Mouse (Mus musculus) CH12.LX (cell line): ENCODE measurements around the gene Olfr222. TPM values are rescaled to one million over a fixed set of nuclear protein-coding genes. Genes with fewer than 3 reads are reported as not detected.
A peak's percentile ranks its signal among the peaks of the same experiment; 100 is the strongest.

Experiments used
- DNase-seq: peaks from one replicate; pipeline ENCODE4 v3.0.0-alpha.2; 2013; ENCODE audit errors: extremely low read depth
- H3K27ac ChIP-seq: 2 replicates; pipeline ENCODE4 v1.5.1; 2012; ENCODE audit warnings: low read depth, mild to moderate bottlenecking, control low read depth, moderate library complexity; ENCODE audit not compliant: insufficient read depth
- H3K27me3 ChIP-seq: replicated peaks from 2 replicates; pipeline ENCODE3; 2012; ENCODE audit warnings: inconsistent platforms
- H3K36me3 ChIP-seq, 2 experiments: replicated peaks in 1 of 2; 2 replicates each; pipeline versions ENCODE3 to v1.6.1; 2012; ENCODE audit warnings: inconsistent platforms in 1 of 2, low read length in 1 of 2, mild to moderate bottlenecking in 1 of 2, mixed read lengths in 1 of 2, moderate library complexity in 1 of 2; ENCODE audit not compliant: control insufficient read depth in 1 of 2, insufficient read depth in 1 of 2
- H3K4me1 ChIP-seq, 2 experiments: 2 replicates each; pipeline ENCODE4 v1.6.1; 2012; ENCODE audit warnings: inconsistent platforms in 1 of 2, moderate library complexity in 1 of 2; ENCODE audit not compliant: insufficient read depth in 2 of 2, control insufficient read depth in 1 of 2
- H3K4me2 ChIP-seq: 2 replicates; pipeline ENCODE4 v1.6.1; 2012; ENCODE audit warnings: low read depth, mild to moderate bottlenecking, control low read depth; ENCODE audit not compliant: poor library complexity, insufficient read depth, severe bottlenecking
- H3K4me3 ChIP-seq, 3 experiments: fragments of 150-350 bp in 1 of 3; sonication (generic) in 1 of 3; replicated peaks in 1 of 3; 2 replicates each; pipeline versions ENCODE3 to v1.5.1; 2011 to 2012; ENCODE audit warnings: low read depth in 2 of 3, low read length in 2 of 3, mild to moderate bottlenecking in 2 of 3, moderate library complexity in 2 of 3, control low read depth in 1 of 3, improper control_type of control experiment in 1 of 3, inconsistent platforms in 1 of 3, mixed read lengths in 1 of 3; ENCODE audit not compliant: poor library complexity in 1 of 3
- H3K79me2 ChIP-seq: replicated peaks from 2 replicates; pipeline ENCODE4 v1.6.1; 2012; ENCODE audit warnings: mild to moderate bottlenecking, moderate library complexity; ENCODE audit not compliant: control insufficient read depth, poor library complexity, insufficient read depth, severe bottlenecking; ENCODE audit errors: extremely low read depth
- H3K9ac ChIP-seq: 2 replicates; pipeline ENCODE4 v1.6.1; 2012; ENCODE audit warnings: low read depth, mild to moderate bottlenecking, control low read depth, moderate library complexity; ENCODE audit not compliant: insufficient read depth
- H3K9me3 ChIP-seq: replicated peaks from 2 replicates; pipeline ENCODE3; 2012; ENCODE audit warnings: low read length, inconsistent platforms, mixed read lengths
- BHLHE40 ChIP-seq: IDR thresholded peaks from 2 replicates; pipeline ENCODE4 v1.6.1; 2011; ENCODE audit warnings: mild to moderate bottlenecking, low read depth, low read length, improper control_type of control experiment
- CHD1 ChIP-seq: IDR thresholded peaks from 2 replicates; pipeline ENCODE4 v1.6.1; 2012; ENCODE audit warnings: low read depth, low read length, improper control_type of control experiment, inconsistent platforms
- CHD2 ChIP-seq: IDR thresholded peaks from 2 replicates; pipeline ENCODE4 v1.6.1; 2011; ENCODE audit warnings: low read length, improper control_type of control experiment
- E2F4 ChIP-seq: IDR thresholded peaks from 2 replicates; pipeline ENCODE4 v1.6.1; 2011; ENCODE audit warnings: low read depth, low read length, improper control_type of control experiment; ENCODE audit not compliant: insufficient replicate concordance
- ELF1 ChIP-seq: IDR thresholded peaks from 2 replicates; pipeline ENCODE4 v1.6.1; 2014; ENCODE audit warnings: low read depth, mild to moderate bottlenecking, inconsistent platforms, low read length, improper control_type of control experiment
- EP300 ChIP-seq: IDR thresholded peaks from 2 replicates; pipeline ENCODE4 v1.6.1; 2011; ENCODE audit warnings: low read length, improper control_type of control experiment
- ETS1 ChIP-seq: conservative IDR thresholded peaks from 2 replicates; pipeline ENCODE4 v1.6.1; 2012; ENCODE audit warnings: low read depth, mild to moderate bottlenecking, inconsistent platforms, low read length, improper control_type of control experiment, moderate library complexity
- GABPA ChIP-seq: IDR thresholded peaks from 2 replicates; pipeline ENCODE4 v1.6.1; 2012; ENCODE audit warnings: low read depth, low read length, improper control_type of control experiment, inconsistent platforms; ENCODE audit not compliant: insufficient replicate concordance
- HCFC1 ChIP-seq: IDR thresholded peaks from 2 replicates; pipeline ENCODE4 v1.6.1; 2012; ENCODE audit warnings: low read depth, mild to moderate bottlenecking, inconsistent platforms, low read length, improper control_type of control experiment
- JUN ChIP-seq: IDR thresholded peaks from 2 replicates; pipeline ENCODE4 v1.6.1; 2011; ENCODE audit warnings: low read depth, mild to moderate bottlenecking, low read length, improper control_type of control experiment, moderate library complexity; ENCODE audit not compliant: insufficient read depth
- JUND ChIP-seq: conservative IDR thresholded peaks from 2 replicates; pipeline ENCODE4 v1.6.1; 2011; ENCODE audit warnings: low read depth, low read length, improper control_type of control experiment
- MAFK ChIP-seq: IDR thresholded peaks from 2 replicates; pipeline ENCODE4 v1.6.1; 2011; ENCODE audit warnings: low read length, improper control_type of control experiment; ENCODE audit not compliant: insufficient replicate concordance
- MAZ ChIP-seq: IDR thresholded peaks from 2 replicates; pipeline ENCODE4 v1.6.1; 2012; ENCODE audit warnings: low read depth, mild to moderate bottlenecking, inconsistent platforms, low read length, improper control_type of control experiment, moderate library complexity
- MYC ChIP-seq: IDR thresholded peaks from 2 replicates; pipeline ENCODE4 v1.6.1; 2011; ENCODE audit warnings: low read depth, mild to moderate bottlenecking, improper control_type of control experiment, low read length
- PAX5 ChIP-seq: IDR thresholded peaks from 2 replicates; pipeline ENCODE4 v1.6.1; 2012; ENCODE audit warnings: low read length, inconsistent platforms, mixed read lengths
- POLR2AphosphoS2 ChIP-seq: IDR thresholded peaks from 2 replicates; pipeline ENCODE4 v1.6.1; 2011; ENCODE audit warnings: low read depth, low read length, improper control_type of control experiment
- RCOR1 ChIP-seq: conservative IDR thresholded peaks from 2 replicates; pipeline ENCODE4 v1.6.1; 2012; ENCODE audit warnings: low read depth, mild to moderate bottlenecking, inconsistent platforms, low read length, improper control_type of control experiment
- SIN3A ChIP-seq: IDR thresholded peaks from 2 replicates; pipeline ENCODE4 v1.6.1; 2012; ENCODE audit warnings: low read length, improper control_type of control experiment, inconsistent platforms
- USF1 ChIP-seq: IDR thresholded peaks from 2 replicates; pipeline ENCODE4 v1.6.1; 2014; ENCODE audit warnings: low read depth, mild to moderate bottlenecking, inconsistent platforms, low read length, improper control_type of control experiment
- USF2 ChIP-seq: conservative IDR thresholded peaks from 2 replicates; pipeline ENCODE4 v1.6.1; 2011; ENCODE audit warnings: low read depth, low read length, improper control_type of control experiment
- ZKSCAN1 ChIP-seq: IDR thresholded peaks from 2 replicates; pipeline ENCODE4 v1.6.1; 2012; ENCODE audit warnings: low read depth, inconsistent platforms, low read length, improper control_type of control experiment, borderline replicate concordance
- ZMIZ1 ChIP-seq: IDR thresholded peaks from 2 replicates; pipeline ENCODE4 v1.6.1; 2012; ENCODE audit warnings: low read depth, mild to moderate bottlenecking, inconsistent platforms, low read length, improper control_type of control experiment
- dilution Hi-C: fragments of 300-500 bp; cut with MboI; formaldehyde crosslinking; loops from 2 replicates; pipeline ENCODE4 v1.14.3; 2020; ENCODE audit warnings: low sequenced_read_pairs; ENCODE audit not compliant: extremely low pct_unique_long_range_greater_than_20kb, extremely low pct_ligation_motif_present
- in situ Hi-C: fragments of 300-500 bp; cut with MboI; formaldehyde crosslinking; loops from 3 replicates; pipeline ENCODE4 v1.14.3; 2019; ENCODE audit warnings: low sequenced_read_pairs, low pct_ligation_motif_present, low pct_unique_long_range_greater_than_20kb, mixed read lengths
- polyA plus RNA-seq: library from polyadenylated mRNA; unstranded; fragments of >175 nt; gene quantifications from 2 replicates; pipeline ENCODE4 v1.2.1, GENCODE M21; 2012; ENCODE audit warnings: low read depth; ENCODE audit not compliant: insufficient read length
- total RNA-seq, 2 experiments: library from RNA; depleted of rRNA; stranded (reverse); fragments of 300-350 nt in 1 of 2; fragments of >200 nt in 1 of 2; gene quantifications; 2 replicates each; pipeline ENCODE4 v1.2.3; 2012 to 2014

Olfr222 gene
- total and polyA plus RNA-seq, 3 experiments: not detected

GRCm38 (mm10) chr11:59589496-59589895 lies 13.5 kb upstream of the Olfr222 start:
- no peak overlapping the region for H3K4me3 ChIP-seq
- no peak overlapping the region for H3K9ac ChIP-seq
- no peak overlapping the region for H3K27ac ChIP-seq
- H3K4me2 ChIP-seq: no peak overlapping the region
- H3K36me3 ChIP-seq: no peaks in the 10 kb centered on the region
- TF ChIP-seq GABPA (no peak), ZMIZ1 (no peak), RCOR1 (no peak), BHLHE40 (no peak), HCFC1 (no peak), CHD1 (no peak), ETS1 (no peak), MYC (no peak), ELF1 (no peak)
- TF ChIP-seq, all 38 proteins: peak for 0
- no peak for DNase-seq
- Histone ChIP-seq H3K27me3 (peaks cover 87% of the 10 kb centered on the region), H3K79me2 (no peaks in the 10 kb centered on the region), H3K9me3 (no peaks in the 10 kb centered on the region), H3K4me1 (no peaks in the 10 kb centered on the region)
- dilution Hi-C loops: no loop called here
- in situ Hi-C loops: loop anchor here (5.0 kb wide), 1 partner anchor 52 kb away; no protein-coding TSS in a partner anchor

- H3K9me3 ChIP-seq: peaks cover 6% of the 10 kb centered on the region
- DNase-seq: peak; percentile 20
- no peaks in the 10 kb centered on the region for H3K4me1 ChIP-seq
- no peaks in the 10 kb centered on the region for H3K79me2 ChIP-seq
- H3K4me2 ChIP-seq: no peak overlapping the region
- no peak overlapping the region for H3K4me3 ChIP-seq
- TF ChIP-seq JUND (no peak), SIN3A (peak; percentile 64; the same call in 1 of the 2 replicates)
- no peak overlapping the region for H3K27ac ChIP-seq
- in situ Hi-C loops (no loop called here), dilution Hi-C loops (no loop called here)
- H3K9ac ChIP-seq: no peak overlapping the region
- no peaks in the 10 kb centered on the region for H3K36me3 ChIP-seq
- peaks cover 87% of the 10 kb centered on the region for H3K27me3 ChIP-seq
Measured at GRCm38 (mm10) chr11:59584539-59584938, 8.5 kb upstream of the Olfr222 start.

DNA sequence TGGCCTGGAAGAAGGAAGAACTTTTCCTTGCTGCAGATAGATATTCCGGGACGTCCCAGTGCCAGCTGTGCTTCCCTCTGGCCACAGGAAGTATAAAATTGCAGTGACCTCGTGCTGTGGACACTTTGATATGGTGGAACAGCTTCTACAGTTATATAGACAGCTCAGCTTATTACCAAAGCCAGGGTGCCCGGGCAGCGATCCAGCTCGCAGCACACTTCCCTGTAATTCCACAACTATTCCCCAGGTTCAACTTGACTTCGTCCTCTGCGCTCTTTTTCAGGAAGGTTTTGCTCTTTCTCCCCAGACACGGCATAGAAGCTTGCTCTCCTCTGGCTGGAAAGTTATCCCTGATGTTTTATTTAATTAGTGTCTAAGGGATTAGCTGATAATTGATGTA lies 309 bp downstream of the Olfr222 start:
- in situ Hi-C loops (no loop called here), dilution Hi-C loops (no loop called here)
- Histone ChIP-seq H3K4me3 (no peak overlapping the region), H3K9ac (no peak overlapping the region), H3K36me3 (no peaks in the 10 kb centered on the region), H3K27me3 (peaks cover 81% of the 10 kb centered on the region), H3K4me1 (peaks cover 0 to 4% of the 10 kb centered on the region in 2 experiments; a peak in 2 of 4 replicates), H3K79me2 (no peaks in the 10 kb centered on the region), H3K9me3 (no peaks in the 10 kb centered on the region), H3K27ac (no peak overlapping the region), H3K4me2 (no peak overlapping the region)
- TF ChIP-seq ZMIZ1: no peak
- TF ChIP-seq ZKSCAN1: no peak
- TF ChIP-seq E2F4: no peak
- TF ChIP-seq USF2: no peak
- TF ChIP-seq JUN: no peak
- TF ChIP-seq CHD2: no peak
- no peak for TF ChIP-seq EP300
- no peak for TF ChIP-seq MAZ
- TF ChIP-seq USF1: no peak
- TF ChIP-seq PAX5: no peak
- no peak for TF ChIP-seq MAFK
- TF ChIP-seq POLR2AphosphoS2: no peak
- DNase-seq: no peak
